Mouse (Mus musculus) megakaryocyte progenitor cell, adult 5-6 weeks (primary cell): Measurements from ENCODE around the gene Gm16503. TPM values are rescaled to one million over a fixed set of nuclear protein-coding genes. Genes with fewer than 3 reads are reported as not detected.
"Not testable (repeated sequence)": the region's sequence is repeated elsewhere in the genome, so short reads cannot be mapped to it uniquely, and the experiment has no call there.

Experiments used
- ATAC-seq: replicated peaks from 2 replicates; pipeline ENCODE4 v1.8.0; 2016; ENCODE audit warnings: mild to moderate bottlenecking, moderate TSS enrichment, inconsistent platforms; ENCODE audit not compliant: poor library complexity
- total RNA-seq, 2 experiments: library from RNA; stranded (forward) in 1 of 2; stranded (reverse) in 1 of 2; fragments of 157-497, 149-512 nt in 1 of 2; fragments of 200-1000 nt in 1 of 2; gene quantifications; 2 replicates each; pipeline versions ENCODE4 v1.2.3 to v1.2.4; 2015 to 2017

The Gm16503 gene
- total RNA-seq (2015): 0.37 and 0.79 TPM in 2 replicates
- total RNA-seq (2017): 0.17 and 0.78 TPM in 2 replicates

DNA sequence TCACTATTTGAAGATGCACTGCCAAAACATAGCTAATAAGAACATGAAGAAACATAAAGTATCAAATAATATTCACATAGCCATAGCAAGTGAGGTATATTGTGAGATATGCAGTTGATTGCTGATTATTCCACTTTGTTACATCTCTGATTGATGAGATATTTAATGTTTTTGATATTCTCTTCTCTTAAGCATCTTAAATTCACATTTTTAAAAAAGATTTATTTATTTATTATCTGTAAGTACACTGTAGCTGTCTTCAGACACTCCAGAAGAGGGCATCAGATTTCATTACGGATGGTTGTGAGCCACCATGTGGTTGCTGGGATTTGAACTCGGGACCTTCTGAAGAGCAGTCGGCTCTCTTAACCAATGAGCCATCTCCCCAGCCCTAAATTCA, at the start of gene Gm16503:
Gene Gm16503, plus strand, starts transcription at position 301 of the 400 bp plus-strand sequence.
- ATAC-seq: not testable (repeated sequence)

DNA sequence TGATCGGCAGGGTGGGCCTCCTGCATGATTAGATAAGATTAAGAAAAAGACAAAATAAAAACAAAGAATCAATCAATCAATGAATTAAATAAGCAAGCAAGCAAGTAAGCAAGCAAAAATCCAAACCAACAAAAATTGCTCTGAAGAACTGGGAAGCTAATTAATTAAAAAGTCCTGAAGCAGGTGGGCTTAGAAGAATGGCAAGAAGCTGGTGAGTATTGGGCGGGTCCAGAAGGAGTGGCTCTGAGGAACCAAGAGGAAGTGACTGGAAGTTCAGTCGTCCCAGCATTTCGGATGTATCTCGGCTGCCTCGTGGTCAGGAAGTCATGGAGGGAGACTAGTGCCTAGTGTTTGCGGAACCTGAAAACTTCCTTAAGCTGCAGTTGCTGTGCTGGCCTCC, 47.9 kb upstream of the Gm16503 start, which contains the start of gene Zfp982:
Gene Zfp982, plus strand, starts transcription at position 301 of the 400 bp plus-strand sequence.
- ATAC-seq: not testable (repeated sequence)

DNA sequence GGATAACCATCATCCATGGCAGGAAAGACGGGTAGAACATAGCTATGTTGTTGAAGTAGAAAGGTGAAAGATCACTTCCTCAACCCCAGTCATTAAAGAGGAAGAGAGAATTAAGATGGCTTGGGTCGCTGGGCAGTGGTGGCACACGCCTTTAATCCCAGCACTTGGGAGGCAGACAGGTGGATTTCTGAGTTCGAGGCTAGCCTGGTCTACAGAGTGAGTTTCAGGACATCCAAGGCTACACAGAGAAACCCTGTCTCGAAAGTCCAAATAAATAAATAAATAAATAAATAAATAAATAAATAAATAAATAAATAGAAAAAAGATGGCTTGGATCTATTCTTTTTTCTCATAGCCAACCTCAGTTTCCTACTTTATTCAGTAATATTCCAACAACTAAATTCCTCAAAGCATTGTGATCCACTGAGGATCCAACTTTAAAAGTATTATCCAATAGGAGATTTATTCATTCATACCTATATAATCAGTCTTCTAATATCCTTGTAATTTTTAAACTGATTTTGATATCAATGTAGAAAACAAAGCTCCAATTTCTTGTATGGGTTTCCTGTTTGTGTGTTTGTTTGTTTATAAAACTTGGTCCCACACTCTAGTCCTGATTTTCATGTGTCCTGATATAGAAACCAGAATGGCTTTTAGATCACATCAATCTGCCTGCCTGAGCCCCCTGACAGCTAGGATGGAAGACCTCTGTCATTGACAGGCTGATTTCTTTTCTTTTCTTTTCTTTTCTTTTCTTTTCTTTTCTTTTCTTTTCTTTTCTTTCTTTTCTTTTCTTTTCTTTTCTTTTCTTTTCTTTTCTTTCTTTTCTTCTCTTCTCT, 41.0 kb upstream of the Gm16503 start:
- ATAC-seq: not testable (repeated sequence)

DNA sequence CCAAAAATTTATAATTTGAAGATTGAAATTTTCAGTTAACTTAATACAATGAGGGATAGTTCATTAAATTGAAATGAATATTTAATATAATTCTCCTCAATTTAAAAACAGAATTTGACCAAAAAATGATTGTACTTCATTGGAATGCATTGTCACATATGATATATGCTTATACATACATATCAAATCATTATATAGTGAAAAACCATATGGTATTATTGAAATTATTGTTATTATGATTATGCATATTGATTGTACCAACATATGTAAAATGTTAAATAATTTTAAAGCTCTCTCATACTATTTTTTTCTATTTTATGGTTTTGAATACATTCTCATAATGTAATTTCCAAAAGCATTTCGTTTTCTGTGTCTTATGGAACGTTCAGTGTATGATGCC, 30.8 kb upstream of the Gm16503 start:
- ATAC-seq: no peak

DNA sequence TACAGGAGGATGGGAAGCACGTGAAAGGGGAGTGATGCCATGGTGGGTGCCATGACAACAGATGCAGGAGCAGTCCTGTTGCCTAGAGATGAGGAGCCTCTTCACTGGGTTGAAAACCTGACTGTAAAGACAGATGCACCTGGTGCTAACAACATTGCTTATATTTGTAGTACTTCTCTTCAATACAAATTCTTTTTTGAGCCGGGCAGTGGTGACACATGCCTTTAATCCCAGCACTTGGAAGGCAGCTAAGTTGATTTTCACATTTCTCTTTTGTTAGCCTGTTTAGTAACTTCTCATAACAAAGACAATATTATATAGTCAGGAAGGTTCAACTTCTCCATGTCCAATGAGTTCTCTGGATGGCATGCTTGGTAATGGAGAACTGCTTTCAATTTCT, 21.0 kb upstream of the Gm16503 start:
- peak; percentile 16; the same call in 1 of the 2 replicates for ATAC-seq

DNA sequence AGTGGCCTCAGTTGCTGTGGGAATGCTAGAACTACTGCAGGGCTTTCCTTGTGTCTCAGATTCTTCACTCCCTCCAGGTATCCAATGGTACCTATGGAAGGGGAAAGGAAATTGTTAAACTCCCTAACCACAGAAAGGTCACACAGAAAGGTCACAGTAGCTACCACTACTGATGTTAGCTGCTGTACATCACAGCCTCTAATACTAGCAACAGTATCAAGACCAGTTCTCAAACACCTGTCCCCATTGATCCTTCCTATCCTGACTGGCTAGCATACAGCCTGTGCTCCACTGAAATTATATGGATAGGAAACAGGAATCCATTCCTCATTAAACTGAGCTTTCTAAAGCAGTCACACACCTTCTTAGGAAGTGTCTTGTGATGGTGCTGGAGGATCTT, 19.9 kb upstream of the Gm16503 start:
- ATAC-seq: no peak

DNA sequence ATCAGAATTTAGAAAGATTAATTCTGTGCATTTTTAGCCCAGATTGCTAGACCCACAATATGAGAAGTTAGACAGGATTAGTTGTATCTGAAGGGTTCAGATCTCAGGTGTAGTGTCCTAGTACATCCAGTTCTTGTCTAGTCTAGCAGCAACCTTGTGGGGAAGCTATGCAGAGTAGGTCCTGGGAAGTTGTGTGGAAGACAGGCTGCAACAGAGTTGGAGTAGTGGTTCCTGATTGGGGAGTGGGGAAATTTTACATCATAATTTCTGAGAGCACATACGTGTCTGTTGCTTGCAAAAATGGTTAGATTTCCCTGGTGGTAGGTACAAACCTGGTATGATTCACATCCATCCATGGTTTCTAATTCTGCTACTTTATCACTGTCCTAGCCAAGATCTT, 14.9 kb upstream of the Gm16503 start:
- no peak for ATAC-seq

DNA sequence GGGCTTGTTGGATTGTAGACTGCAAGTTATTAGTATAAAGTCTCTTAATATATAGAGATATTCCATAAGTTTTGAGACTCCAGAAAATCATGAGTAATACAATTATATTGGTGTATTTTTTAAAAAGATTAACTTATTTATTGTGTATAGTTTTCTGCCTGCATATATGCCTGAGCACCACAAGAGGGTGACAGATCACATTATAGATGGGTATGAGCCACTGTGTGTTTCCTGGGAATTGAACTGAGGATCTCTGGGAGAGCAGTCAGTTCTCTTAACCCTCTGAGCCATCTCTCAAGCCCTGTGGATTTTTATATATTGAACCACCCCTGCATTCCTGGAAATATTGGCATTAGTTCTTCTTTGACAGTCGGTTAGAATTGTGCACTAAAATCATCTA, 9.7 kb upstream of the Gm16503 start:
- no peak for ATAC-seq

DNA sequence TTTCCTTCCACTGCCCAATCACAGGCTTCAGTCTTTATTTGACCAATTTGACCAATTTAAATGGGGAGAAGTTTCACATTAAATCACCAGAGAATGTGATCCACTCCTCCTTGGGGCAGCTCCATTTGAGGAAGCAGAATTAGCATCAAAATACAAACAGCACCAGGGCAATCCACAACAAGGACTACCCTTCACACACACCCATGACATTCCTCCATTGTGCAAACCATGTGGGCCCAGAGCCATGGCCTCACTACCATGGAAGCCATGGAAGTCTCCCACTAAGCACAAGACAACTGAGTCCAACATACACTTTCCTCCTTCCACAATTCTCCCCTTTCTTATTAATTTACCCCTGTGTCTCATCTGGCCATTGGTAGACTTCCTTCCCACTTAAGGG, 4.1 kb upstream of the Gm16503 start:
- not testable (repeated sequence) for ATAC-seq

DNA sequence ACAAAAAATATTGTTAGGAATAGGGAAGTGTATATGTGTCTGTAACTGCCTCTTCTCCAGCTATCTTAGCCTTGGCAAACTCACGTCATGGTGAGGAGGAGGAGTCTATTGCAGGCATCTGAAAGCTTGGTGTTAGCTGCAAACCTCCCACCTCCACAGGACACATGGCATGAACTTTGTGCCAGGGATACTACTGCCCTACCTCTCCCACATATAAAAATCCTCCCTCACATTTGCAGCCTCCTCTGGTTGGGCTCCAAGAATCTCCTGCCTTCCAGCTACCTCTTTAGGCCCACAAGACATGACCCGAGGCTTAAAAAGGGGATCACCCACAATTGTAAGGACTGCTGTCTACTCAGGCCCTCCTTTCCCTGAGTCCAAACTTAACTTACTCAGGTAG, 2.3 kb upstream of the Gm16503 start:
- ATAC-seq: no peak

DNA sequence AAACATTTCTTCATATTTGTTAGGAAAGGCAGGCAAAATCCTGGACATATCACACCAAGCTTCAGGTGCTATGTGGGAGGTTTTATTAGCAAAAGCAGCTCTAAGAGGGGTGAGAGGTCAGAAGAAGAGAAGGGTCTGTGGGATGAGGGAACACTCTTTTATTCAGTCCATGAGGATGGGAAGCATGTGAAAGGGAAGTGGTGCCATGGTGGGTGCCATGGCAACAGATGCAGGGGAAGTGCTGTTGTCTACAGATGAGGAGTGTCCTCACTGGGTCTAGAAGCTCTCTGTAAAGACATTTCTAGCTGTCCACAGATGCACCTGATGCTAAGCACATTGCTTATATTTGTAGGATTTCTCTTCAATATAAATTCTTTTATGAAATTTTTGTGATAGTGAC, 1.1 kb downstream of the Gm16503 start:
- no peak for ATAC-seq

DNA sequence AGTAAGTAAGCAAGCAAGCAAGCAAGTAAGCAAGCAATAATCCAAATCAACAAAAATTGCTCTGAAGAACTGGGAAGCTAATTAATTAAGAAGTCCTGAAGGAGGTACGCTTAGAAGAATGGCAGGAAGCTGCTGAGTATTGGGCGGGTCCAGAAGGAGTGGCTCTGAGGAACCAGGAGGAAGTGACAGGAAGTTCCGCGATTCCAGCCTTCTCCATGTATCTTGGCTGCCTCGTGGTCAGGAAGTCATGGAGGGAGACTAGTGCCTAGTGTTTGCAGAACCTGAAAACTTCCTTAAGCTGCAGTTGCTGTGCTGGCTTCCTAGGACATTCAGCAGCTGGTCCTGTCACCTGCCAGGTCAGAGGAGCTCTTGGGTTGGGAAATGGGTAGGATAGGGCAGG, 13.1 kb downstream of the Gm16503 start, which contains the start of gene Zfp985:
Gene Zfp985, plus strand, starts transcription at position 207 of the 400 bp plus-strand sequence.
- not testable (repeated sequence) for ATAC-seq

DNA sequence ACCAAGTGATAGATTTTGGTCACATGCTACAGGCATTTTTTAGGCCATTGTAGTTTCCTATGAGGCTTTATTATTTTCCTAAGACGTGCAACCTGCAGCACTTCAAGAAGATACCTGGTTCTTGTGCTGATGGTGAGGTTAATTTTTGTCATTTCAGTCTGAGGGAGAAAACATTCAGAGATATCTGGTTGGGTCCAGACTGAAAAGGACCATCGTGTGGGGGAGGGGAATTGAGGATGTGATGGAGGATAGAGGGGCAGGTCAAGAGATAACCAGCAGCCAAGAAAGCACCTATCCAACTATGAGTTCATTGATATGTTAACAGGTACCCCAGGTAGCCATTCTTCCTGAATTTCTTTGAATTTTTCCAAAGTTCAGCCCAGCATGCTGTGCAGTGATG, 14.3 kb downstream of the Gm16503 start:
- ATAC-seq: not testable (repeated sequence)

DNA sequence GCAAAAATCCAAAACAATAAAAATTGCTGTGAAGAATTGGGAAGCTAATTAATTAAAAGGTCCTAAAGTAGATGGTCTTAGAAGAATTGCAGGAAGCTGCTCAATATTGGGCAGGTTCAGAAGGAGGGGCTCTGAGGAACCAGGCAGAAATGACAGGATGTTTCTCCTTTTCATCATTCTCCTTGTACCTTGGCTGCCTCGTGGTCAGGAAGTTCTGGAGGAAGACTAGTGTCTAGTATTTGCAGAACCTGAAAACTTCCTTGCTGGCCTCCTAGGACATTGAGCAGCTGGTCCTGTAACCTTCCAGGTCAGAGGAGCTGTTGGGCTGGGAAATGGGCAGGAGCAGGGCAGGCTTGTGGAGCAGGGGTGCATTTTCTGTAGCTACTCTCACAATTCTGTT, 16.9 kb downstream of the Gm16503 start:
- not testable (repeated sequence) for ATAC-seq

DNA sequence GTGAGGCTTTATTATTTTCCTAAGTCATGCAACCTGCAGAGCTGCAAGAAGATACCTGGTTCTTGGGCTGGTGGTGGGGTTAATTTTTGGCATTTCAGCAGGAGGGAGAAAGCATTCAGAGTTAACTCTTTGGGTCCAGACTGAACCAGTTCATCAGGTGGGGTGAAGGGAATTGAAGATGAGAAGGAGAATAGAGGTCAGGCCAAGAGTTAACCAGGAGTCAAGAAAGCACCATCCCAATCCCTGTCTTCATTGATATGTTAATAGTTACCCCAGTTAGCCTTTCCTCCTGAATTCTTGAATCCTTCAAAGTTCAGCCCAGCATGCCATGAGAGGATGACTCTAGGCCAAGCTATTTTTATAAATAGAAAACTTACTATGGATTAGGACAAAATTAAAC, 18.0 kb downstream of the Gm16503 start:
- not testable (repeated sequence) for ATAC-seq

DNA sequence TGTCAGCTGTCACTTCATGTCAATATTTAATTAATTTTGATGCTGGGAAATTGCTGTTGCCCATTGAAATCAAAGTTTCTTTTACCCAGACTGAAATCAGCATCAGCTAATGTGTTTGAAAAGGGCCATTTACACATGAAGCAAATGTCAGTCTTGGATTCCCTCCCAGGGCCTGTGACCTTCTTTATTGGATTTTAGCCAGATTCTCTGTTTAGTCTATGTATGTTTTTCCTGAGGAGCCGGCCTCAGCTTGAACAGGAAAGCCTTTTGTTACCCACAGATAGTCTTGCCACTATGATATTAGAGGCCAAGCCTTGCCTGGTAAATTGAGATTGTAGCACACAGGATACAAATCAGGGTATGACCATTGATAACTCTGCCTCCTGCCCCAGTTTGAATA, 19.1 kb downstream of the Gm16503 start:
- ATAC-seq: not testable (repeated sequence)

DNA sequence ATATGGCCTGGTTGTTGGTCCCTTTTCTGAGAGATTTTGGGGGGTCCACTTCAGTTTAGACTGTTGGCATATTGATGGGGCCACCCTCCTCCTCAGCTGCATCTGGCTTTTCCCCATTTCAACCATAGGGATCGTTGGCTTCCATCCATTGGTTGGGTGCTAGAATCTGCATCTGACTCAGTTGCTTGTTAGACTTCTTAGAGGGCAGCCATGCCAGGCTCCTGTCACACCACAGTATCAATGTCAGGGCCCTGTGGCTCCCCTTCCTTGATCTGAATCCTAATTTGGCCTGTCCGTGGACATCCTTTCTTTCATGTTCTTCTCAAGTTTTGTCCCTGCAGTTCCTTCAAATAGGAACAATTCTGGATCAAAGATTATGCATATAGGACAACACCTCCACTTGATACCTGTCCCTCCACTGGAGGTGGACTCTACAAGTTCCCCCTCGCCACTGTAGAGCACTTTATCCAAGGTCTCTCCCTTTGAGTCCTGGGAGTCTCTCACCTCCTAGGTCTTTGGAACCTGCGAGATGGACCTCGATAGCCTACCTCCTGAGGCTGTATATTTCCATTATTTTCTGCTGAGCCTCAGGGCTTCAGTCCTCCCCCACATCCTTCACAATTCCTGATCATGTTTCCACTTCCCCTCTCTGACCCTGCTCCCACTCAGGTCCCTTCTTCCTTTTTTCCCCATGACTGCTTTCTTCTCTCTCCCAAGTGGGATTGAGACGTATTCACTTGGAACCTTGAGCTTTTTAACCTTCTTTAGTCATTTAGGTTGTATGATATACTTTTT, 25.6 kb downstream of the Gm16503 start:
- 0 out of 2 replicates have a peak, but pooled peaks have one; percentile 14 for ATAC-seq

DNA sequence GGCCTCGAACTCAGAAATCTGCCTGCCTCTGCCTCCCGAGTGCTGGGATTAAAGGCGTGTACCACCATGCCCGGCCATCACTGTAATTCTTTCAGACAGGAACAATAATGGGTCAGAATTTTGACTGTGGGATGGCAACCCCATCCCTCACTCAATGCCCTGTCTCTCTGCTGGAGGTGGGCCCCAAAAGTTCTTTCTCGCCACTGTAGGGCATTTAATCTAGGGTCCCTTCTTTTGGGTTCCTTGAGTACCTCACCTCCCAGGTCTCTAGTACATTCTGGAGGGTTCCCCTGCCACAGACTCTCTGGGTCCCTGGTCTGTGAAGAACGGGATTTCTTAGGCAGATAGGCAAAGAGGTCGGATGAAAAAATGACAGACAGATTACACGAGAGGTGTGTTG, 31.1 kb downstream of the Gm16503 start:
- not testable (repeated sequence) for ATAC-seq

DNA sequence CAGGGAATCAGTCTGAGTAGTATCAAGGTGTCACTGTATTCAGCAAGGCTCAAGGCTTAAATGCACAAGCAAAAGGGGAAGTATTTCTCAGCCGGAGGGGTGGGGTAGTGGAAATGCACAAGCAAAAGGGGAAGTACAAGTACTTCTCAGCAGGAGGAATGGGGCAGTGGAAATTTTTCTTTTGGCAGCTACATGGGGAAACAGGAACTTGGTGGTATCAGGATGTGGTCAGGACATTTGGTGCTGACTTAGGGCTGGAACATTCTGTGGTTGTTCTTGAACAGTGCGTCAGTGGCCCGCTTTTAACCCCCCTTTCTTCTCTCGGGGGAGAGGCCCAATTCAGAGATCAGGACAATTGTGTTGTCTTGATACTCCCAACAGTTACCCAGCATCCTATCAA, 39.4 kb downstream of the Gm16503 start:
- peak; percentile 65 for ATAC-seq

DNA sequence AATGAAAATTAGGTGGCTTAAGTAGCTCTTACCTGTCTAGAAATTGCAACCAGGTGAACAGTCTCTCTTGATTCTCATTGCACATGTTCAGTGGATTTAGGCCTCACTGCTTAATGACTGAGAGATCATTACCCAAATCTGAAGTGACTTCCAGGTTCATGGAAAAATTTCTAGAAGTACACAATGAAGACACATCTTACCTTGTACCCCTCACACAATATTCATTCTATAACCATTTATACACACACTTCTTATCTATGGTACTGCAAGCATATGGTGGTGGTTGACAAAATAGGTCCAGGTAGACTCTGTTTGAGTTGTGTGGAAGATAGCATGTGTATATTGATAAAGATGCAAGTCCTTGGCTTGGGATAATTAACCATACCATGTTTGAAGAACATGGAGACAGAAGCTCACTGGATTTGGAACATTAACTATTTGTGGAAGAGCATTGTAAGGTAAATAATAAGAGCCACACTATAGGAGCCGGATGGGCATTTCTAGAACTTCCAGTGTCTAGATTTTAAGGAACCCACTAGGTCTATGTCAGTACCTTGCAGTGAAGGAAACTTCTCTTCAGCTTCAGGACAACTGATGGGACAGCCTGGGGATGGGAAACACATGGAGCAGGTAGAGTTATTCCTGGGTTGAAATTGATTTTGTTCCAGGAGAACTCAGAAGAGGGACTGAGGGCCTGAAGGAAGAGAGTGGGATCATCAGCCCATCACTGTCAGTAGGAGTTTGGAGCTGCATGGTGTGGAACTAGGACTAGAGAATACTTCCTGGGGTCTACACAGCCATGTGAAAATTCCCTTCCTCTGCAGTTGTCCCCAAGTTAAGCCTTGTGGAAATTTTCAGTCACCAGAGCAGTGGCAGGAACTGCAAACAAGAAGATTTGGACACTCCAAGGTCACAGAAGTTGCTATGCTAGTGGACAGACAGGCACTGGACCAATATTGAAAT, 46.8 kb downstream of the Gm16503 start:
- no peak for ATAC-seq
